Mouse (Mus musculus): ENCODE results near the gene Bcr.

GRCm38 (mm10) chr10:75221936-75222610 lies 161.7 kb downstream of the Bcr start:
- no peak for TF ChIP-seq CTCF (IDR thresholded peaks at IDR 0.05)
- TF ChIP-seq EP300 (IDR thresholded peaks at IDR 0.05; ENCODE audit: insufficient read depth, low read depth, low read length), result no peak
